Mouse (Mus musculus): ENCODE measurements around the gene C1qtnf6.

The C1qtnf6 gene

GRCm38 (mm10) chr15:78476878-78477277 lies 54.3 kb downstream of the C1qtnf6 start:
- DNase-seq: no peak

DNA sequence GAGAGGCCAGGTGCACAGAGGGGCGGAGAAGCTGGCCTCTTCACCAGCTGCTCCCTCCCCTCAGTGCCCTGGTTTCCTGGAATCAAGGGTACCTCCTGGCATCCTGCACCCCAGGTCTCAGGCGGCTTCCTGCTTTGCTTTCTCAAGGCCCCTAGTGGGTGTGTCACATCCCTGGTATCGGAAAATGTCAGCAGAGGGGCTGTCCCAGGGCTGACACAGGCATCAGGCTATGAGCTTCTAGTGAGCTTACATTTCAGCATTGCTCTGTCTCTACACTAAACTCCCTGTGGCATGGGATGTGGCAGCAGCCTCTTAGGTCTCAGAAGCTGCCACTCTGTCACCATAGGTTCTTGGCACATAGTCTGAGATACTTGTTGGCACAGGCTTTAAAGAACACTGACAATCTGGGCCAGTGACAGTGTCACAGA lies 55.6 kb downstream of the C1qtnf6 start:
- DNase-seq: peak; percentile 66

DNA sequence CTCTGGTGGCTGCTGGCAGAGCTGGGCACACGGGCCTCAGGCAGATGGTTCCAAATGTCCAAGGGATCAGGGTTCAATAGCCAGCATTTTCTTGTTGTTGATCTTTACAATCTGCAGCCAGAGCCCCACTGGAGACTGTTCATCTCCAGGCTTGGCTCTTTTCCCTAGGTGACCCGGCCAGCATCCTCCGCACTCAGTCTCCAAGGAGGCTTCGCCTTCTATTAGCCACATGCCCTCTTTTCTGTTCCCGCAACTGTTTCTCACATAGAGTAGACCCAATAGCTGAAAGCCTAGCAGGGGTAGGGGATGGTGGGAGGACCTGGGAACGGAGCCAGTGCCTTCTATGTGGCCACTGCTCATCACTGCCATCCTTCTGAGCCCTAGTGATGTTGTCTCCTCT lies 57.8 kb downstream of the C1qtnf6 start:
- DNase-seq: no peak

All from thymus, postnatal 4 days (tissue).